Mouse (Mus musculus): ENCODE data around the gene Ppme1. TPM values are rescaled to one million over a fixed set of nuclear protein-coding genes. Genes with fewer than 3 reads are reported as not detected.

Gene Ppme1
- polyA plus RNA-seq, 1 experiment from 2014 or later: 155 TPM

GRCm38 (mm10) chr7:100354984-100355383 lies 17.1 kb downstream of the Ppme1 start:
- Histone ChIP-seq H3K27ac (ENCODE audit: low read depth, low read length) (no peak overlapping the region), H3K4me1 (ENCODE audit: control insufficient read depth, insufficient read depth, low read length) (no peaks in the 10 kb centered on the region), H3K9me3 (ENCODE audit: control insufficient read depth, low read length) (no peaks in the 10 kb centered on the region), H3K4me3 (ENCODE audit: low read depth, low read length) (no peak overlapping the region), H3K27me3 (ENCODE audit: control insufficient read depth, insufficient read depth, low read length) (no peaks in the 10 kb centered on the region), H3K9ac (replicated peaks; ENCODE audit: low read depth, low read length) (no peak overlapping the region), H3K4me2 (ENCODE audit: low read depth, low read length) (no peak overlapping the region), H3K36me3 (ENCODE audit: control insufficient read depth, insufficient read depth, low read length) (peaks cover 6% of the 10 kb centered on the region)
- 94% methylated on average over 4 of the region's 4 CpGs for WGBS
- no peak for ATAC-seq (ENCODE audit: low read depth)

- WGBS: 98% methylated on average over 2 of the region's 2 CpGs
Observed at GRCm38 (mm10) chr7:100335921-100336320, 36.2 kb downstream of the Ppme1 start.

GRCm38 (mm10) chr7:100331269-100331668 lies 40.8 kb downstream of the Ppme1 start:
- Histone ChIP-seq H3K4me1 (ENCODE audit: control insufficient read depth, insufficient read depth, low read length) (no peaks in the 10 kb centered on the region), H3K36me3 (ENCODE audit: control insufficient read depth, insufficient read depth, low read length) (peaks cover 63% of the 10 kb centered on the region), H3K9me3 (ENCODE audit: control insufficient read depth, low read length) (no peaks in the 10 kb centered on the region), H3K27me3 (ENCODE audit: control insufficient read depth, insufficient read depth, low read length) (no peaks in the 10 kb centered on the region), H3K27ac (ENCODE audit: low read depth, low read length) (no peak overlapping the region), H3K4me2 (ENCODE audit: low read depth, low read length) (no peak overlapping the region), H3K9ac (replicated peaks; ENCODE audit: low read depth, low read length) (no peak overlapping the region), H3K4me3 (ENCODE audit: low read depth, low read length) (no peak overlapping the region)
- no peak for ATAC-seq (ENCODE audit: low read depth)
- 97% methylated on average over 3 of the region's 3 CpGs for WGBS

More at GRCm38 (mm10) chr7:100335921-100336320, 36.2 kb downstream of the Ppme1 start:
- H3K9ac ChIP-seq (replicated peaks; ENCODE audit: low read depth, low read length): no peak overlapping the region
- ATAC-seq (ENCODE audit: low read depth): no peak
- no peaks in the 10 kb centered on the region for H3K9me3 ChIP-seq (ENCODE audit: control insufficient read depth, low read length)
- no peaks in the 10 kb centered on the region for H3K4me1 ChIP-seq (ENCODE audit: control insufficient read depth, insufficient read depth, low read length)
- no peak overlapping the region for H3K27ac ChIP-seq (ENCODE audit: low read depth, low read length)
- no peak overlapping the region for H3K4me3 ChIP-seq (ENCODE audit: low read depth, low read length)
- H3K4me2 ChIP-seq (ENCODE audit: low read depth, low read length): no peak overlapping the region
- peaks cover 66% of the 10 kb centered on the region for H3K36me3 ChIP-seq (ENCODE audit: control insufficient read depth, insufficient read depth, low read length)
- no peaks in the 10 kb centered on the region for H3K27me3 ChIP-seq (ENCODE audit: control insufficient read depth, insufficient read depth, low read length)

- Histone ChIP-seq H3K36me3 (ENCODE audit: control insufficient read depth, insufficient read depth, low read length) (peaks cover 40% of the 10 kb centered on the region), H3K9me3 (ENCODE audit: control insufficient read depth, low read length) (no peaks in the 10 kb centered on the region), H3K27ac (ENCODE audit: low read depth, low read length) (no peak overlapping the region), H3K4me3 (ENCODE audit: low read depth, low read length) (no peak overlapping the region), H3K4me2 (ENCODE audit: low read depth, low read length) (no peak overlapping the region), H3K4me1 (ENCODE audit: control insufficient read depth, insufficient read depth, low read length) (no peaks in the 10 kb centered on the region), H3K27me3 (ENCODE audit: control insufficient read depth, insufficient read depth, low read length) (no peaks in the 10 kb centered on the region), H3K9ac (replicated peaks; ENCODE audit: low read depth, low read length) (no peak overlapping the region)
- 96% methylated on average over 4 of the region's 4 CpGs for WGBS
- ATAC-seq (ENCODE audit: low read depth): no peak
Observed at GRCm38 (mm10) chr7:100328636-100329035, 43.5 kb downstream of the Ppme1 start.

- Histone ChIP-seq H3K4me3 (ENCODE audit: low read depth, low read length) (no peak overlapping the region), H3K4me1 (ENCODE audit: control insufficient read depth, insufficient read depth, low read length) (no peaks in the 10 kb centered on the region), H3K27ac (ENCODE audit: low read depth, low read length) (no peak overlapping the region), H3K9ac (replicated peaks; ENCODE audit: low read depth, low read length) (no peak overlapping the region), H3K36me3 (ENCODE audit: control insufficient read depth, insufficient read depth, low read length) (peaks cover 30% of the 10 kb centered on the region; the same call in 1 of the 2 replicates), H3K4me2 (ENCODE audit: low read depth, low read length) (no peak overlapping the region), H3K27me3 (ENCODE audit: control insufficient read depth, insufficient read depth, low read length) (no peaks in the 10 kb centered on the region), H3K9me3 (ENCODE audit: control insufficient read depth, low read length) (no peaks in the 10 kb centered on the region)
- no peak for ATAC-seq (ENCODE audit: low read depth)
- 84% methylated on average over 7 of the region's 7 CpGs for WGBS
Observed at GRCm38 (mm10) chr7:100327514-100327913, 44.6 kb downstream of the Ppme1 start.

- Histone ChIP-seq H3K9ac (replicated peaks; ENCODE audit: low read depth, low read length) (no peak overlapping the region), H3K9me3 (ENCODE audit: control insufficient read depth, low read length) (no peaks in the 10 kb centered on the region), H3K4me2 (ENCODE audit: low read depth, low read length) (no peak overlapping the region), H3K27me3 (ENCODE audit: control insufficient read depth, insufficient read depth, low read length) (no peaks in the 10 kb centered on the region), H3K4me3 (ENCODE audit: low read depth, low read length) (no peak overlapping the region), H3K36me3 (ENCODE audit: control insufficient read depth, insufficient read depth, low read length) (peaks cover 16% of the 10 kb centered on the region; the same call in 1 of the 2 replicates), H3K4me1 (ENCODE audit: control insufficient read depth, insufficient read depth, low read length) (no peaks in the 10 kb centered on the region), H3K27ac (ENCODE audit: low read depth, low read length) (no peak overlapping the region)
- ATAC-seq (ENCODE audit: low read depth): no peak
- WGBS: 77% methylated on average over 6 of the region's 6 CpGs
Observed at GRCm38 (mm10) chr7:100325482-100325881, 46.6 kb downstream of the Ppme1 start.

- WGBS: 84% methylated on average over 3 of the region's 3 CpGs
- H3K36me3 ChIP-seq (ENCODE audit: control insufficient read depth, insufficient read depth, low read length): peaks cover 10% of the 10 kb centered on the region; the same call in 1 of the 2 replicates
Observed at GRCm38 (mm10) chr7:100323721-100324120, 48.4 kb downstream of the Ppme1 start.

GRCm38 (mm10) chr7:100317534-100317933 lies 54.6 kb downstream of the Ppme1 start:
- Histone ChIP-seq H3K4me3 (ENCODE audit: low read depth, low read length) (no peak overlapping the region), H3K27me3 (ENCODE audit: control insufficient read depth, insufficient read depth, low read length) (no peaks in the 10 kb centered on the region), H3K4me2 (ENCODE audit: low read depth, low read length) (no peak overlapping the region), H3K36me3 (ENCODE audit: control insufficient read depth, insufficient read depth, low read length) (no peaks in the 10 kb centered on the region), H3K27ac (ENCODE audit: low read depth, low read length) (no peak overlapping the region), H3K4me1 (ENCODE audit: control insufficient read depth, insufficient read depth, low read length) (no peaks in the 10 kb centered on the region), H3K9ac (replicated peaks; ENCODE audit: low read depth, low read length) (no peak overlapping the region), H3K9me3 (ENCODE audit: control insufficient read depth, low read length) (no peaks in the 10 kb centered on the region)
- WGBS: 97% methylated on average over 5 of the region's 5 CpGs
- ATAC-seq (ENCODE audit: low read depth): no peak

More at GRCm38 (mm10) chr7:100323721-100324120, 48.4 kb downstream of the Ppme1 start:
- no peak for ATAC-seq (ENCODE audit: low read depth)
- H3K27ac ChIP-seq (ENCODE audit: low read depth, low read length): no peak overlapping the region
- no peak overlapping the region for H3K4me3 ChIP-seq (ENCODE audit: low read depth, low read length)
- H3K4me2 ChIP-seq (ENCODE audit: low read depth, low read length): no peak overlapping the region
- no peak overlapping the region for H3K9ac ChIP-seq (replicated peaks; ENCODE audit: low read depth, low read length)
- no peaks in the 10 kb centered on the region for H3K4me1 ChIP-seq (ENCODE audit: control insufficient read depth, insufficient read depth, low read length)
- no peaks in the 10 kb centered on the region for H3K9me3 ChIP-seq (ENCODE audit: control insufficient read depth, low read length)
- H3K27me3 ChIP-seq (ENCODE audit: control insufficient read depth, insufficient read depth, low read length): no peaks in the 10 kb centered on the region

GRCm38 (mm10) chr7:100316924-100317323 lies 55.2 kb downstream of the Ppme1 start:
- no peaks in the 10 kb centered on the region for H3K9me3 ChIP-seq (ENCODE audit: control insufficient read depth, low read length)
- no peaks in the 10 kb centered on the region for H3K36me3 ChIP-seq (ENCODE audit: control insufficient read depth, insufficient read depth, low read length)
- H3K9ac ChIP-seq (replicated peaks; ENCODE audit: low read depth, low read length): no peak overlapping the region
- no peak overlapping the region for H3K4me2 ChIP-seq (ENCODE audit: low read depth, low read length)
- no peak for ATAC-seq (ENCODE audit: low read depth)
- H3K4me1 ChIP-seq (ENCODE audit: control insufficient read depth, insufficient read depth, low read length): no peaks in the 10 kb centered on the region
- 95% methylated on average over 8 of the region's 8 CpGs for WGBS
- H3K27me3 ChIP-seq (ENCODE audit: control insufficient read depth, insufficient read depth, low read length): no peaks in the 10 kb centered on the region
- H3K27ac ChIP-seq (ENCODE audit: low read depth, low read length): no peak overlapping the region
- no peak overlapping the region for H3K4me3 ChIP-seq (ENCODE audit: low read depth, low read length)
